Mouse (Mus musculus) embryonic fibroblast, embryonic 13.5 days (primary cell): ENCODE results near the gene Ppcdc.

ENCODE experiments used
- CTCF ChIP-seq: IDR thresholded peaks from 2 replicates; pipeline ENCODE4 v1.5.1; 2011; ENCODE audit warnings: mild to moderate bottlenecking, control low read depth, low read length, moderate library complexity, borderline replicate concordance; ENCODE audit not compliant: insufficient read depth
- POLR2A ChIP-seq: IDR thresholded peaks from 2 replicates; pipeline ENCODE4 v1.6.1; 2011; ENCODE audit warnings: low read depth, mild to moderate bottlenecking, control low read depth, low read length, moderate library complexity

DNA sequence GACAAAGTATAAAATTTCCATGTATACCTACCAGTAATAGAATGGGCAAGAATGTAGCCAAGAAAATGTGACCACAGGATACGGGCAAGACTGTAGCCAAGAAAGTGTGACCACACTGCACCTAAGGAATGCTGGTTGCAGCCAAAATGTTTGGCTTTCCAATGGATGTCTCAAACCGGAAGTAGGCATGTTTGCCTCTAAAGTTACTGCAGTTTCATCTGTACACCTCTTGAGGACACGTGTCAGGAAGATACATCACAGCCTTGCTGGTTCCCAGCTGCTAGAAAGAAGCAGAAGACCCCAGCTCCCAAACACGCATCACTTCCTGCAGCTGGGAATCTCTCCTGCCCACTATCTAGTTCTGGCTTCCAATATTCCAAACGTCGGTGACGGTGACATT, 841 bp downstream of the Ppcdc start:
- TF ChIP-seq POLR2A (peak; percentile 37; the same call in 1 of the 2 replicates), CTCF (no peak)
